Mouse (Mus musculus): ENCODE data around the gene Ccnc. TPM values are rescaled to one million over a fixed set of nuclear protein-coding genes. Genes with fewer than 3 reads are reported as not detected.

Gene Ccnc
- total RNA-seq, 2 experiments from 2014 or later: 15.5 to 16.3 TPM

GRCm38 (mm10) chr4:21793631-21794030, 66.1 kb downstream of the Ccnc start:
- DNase-seq (ENCODE audit: low spot score in 2 of 2): no peak

GRCm38 (mm10) chr4:21801013-21801412, 73.5 kb downstream of the Ccnc start:
- DNase-seq (ENCODE audit: low spot score in 2 of 2): no peak

GRCm38 (mm10) chr4:21801620-21802019, 74.1 kb downstream of the Ccnc start:
- no peak for DNase-seq (ENCODE audit: low spot score in 2 of 2)

- DNase-seq (ENCODE audit: low spot score in 2 of 2): no peak
Observed at GRCm38 (mm10) chr4:21807204-21807603, 79.7 kb downstream of the Ccnc start.

Other genes starting within 250 kb of the Ccnc start
- gene Prdm13, start 41.7 kb upstream of the Ccnc start, total RNA-seq (2021): not detected
- 10 to 100 TPM; 14.1 to 18.6 TPM for gene Usp45, start 39.5 kb downstream of the Ccnc start, total RNA-seq (2021)
- 1 to 10 TPM; 7.3 to 9.5 TPM for gene Tstd3, start 39.5 kb downstream of the Ccnc start, total RNA-seq (2021)
- 10 to 100 TPM; 62.2 to 88.1 TPM for gene Pnisr, start 119.9 kb downstream of the Ccnc start, total RNA-seq (2021)
- gene Coq3, start 152.0 kb downstream of the Ccnc start, total RNA-seq (2021): 10 to 100 TPM; 11.4 to 12.3 TPM
- gene Faxc, start 203.6 kb downstream of the Ccnc start, total RNA-seq (2021): 1 to 10 TPM; 6.4 to 6.7 TPM

Measured in gastrocnemius, postnatal 4 days (tissue).